Mouse (Mus musculus): ENCODE results near the gene Ciao2a. TPM values are rescaled to one million over a fixed set of nuclear protein-coding genes. Genes with fewer than 3 reads are reported as not detected.

Gene Ciao2a
- total RNA-seq, 2 experiments from 2014 or later, result 39.9 to 43.3 TPM

DNA sequence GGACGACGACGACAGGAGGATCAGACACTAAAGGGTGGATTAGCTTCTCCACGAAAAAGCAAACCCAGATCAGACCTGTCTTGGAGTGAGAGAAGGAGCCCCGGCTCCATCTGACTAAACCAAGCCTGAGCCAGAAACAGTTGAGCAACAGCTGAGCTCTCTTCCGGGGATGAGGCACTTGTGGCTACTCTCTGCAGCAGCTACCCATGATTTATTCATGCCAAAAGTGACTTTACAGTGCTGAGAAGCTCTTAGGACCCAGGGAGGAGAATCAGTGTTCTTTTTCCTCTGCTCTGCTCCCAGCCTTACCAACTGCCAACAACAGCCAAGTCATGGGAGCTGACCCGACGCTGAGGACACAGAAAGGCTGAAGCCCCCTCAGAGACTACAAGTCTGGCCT is 9.5 kb upstream of the Ciao2a start:
- intact Hi-C loops (cut with DNase I), result no loop called here
- no peak for DNase-seq

DNA sequence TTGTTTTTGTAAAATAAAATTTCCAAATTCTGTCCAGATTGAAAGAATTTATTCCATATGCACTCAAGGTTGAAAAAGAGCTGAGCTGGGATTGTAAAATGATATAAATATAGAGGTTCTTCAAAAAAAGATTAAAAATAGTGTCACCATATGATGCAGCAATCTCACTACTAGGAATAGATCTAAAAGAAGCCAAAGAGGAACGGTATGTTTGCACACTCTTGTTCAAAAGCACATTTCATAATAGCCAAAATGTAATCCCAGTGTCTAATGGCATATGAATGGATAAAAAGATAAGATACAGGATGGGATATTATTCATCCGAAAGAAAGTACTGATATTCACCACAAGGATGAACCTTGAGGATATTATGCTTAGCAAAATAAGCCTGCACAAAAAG is 6.9 kb upstream of the Ciao2a start:
- intact Hi-C loops (cut with DNase I), result no loop called here
- DNase-seq, result no peak

DNA sequence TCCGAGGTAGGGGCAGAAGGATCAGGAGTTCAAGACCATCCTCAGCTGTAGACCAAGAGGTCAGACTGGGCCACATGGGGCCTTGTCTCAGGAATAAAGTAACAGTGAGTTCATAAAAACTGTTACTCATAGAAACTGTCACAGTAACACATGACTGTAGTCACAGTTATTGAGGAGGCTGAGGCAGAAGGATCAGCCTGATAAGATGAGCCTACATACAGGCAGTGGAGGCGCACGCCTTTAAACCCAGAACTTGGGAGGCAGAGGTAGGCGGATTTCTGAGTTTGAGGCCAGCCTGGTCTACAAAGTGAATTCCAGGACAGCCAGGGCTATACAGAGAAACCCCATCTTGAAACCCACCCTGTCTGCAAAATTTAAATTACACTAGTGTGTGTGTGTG is 6.3 kb upstream of the Ciao2a start:
- intact Hi-C loops (cut with DNase I), result no loop called here
- DNase-seq, result no peak

DNA sequence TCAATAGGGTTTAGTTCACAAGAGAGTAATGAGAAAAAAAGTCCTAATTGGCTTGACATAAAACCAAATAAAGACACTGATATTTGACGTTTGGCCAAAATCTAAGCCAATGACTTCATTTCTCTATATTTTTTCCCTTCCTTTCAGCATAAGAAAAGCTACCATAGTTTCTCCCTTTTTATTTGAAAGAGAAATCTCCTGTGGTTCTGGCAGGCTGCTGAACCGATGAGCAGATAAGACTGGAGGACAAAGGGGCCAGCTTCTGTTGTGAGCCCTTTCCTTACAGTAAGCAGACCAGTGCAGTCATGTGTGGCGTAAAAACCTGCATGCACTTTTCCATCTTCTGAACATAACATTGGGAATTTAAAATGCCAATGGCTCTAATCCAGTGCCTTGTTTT is 5.5 kb upstream of the Ciao2a start:
- intact Hi-C loops (cut with DNase I), result no loop called here
- DNase-seq, result no peak

DNA sequence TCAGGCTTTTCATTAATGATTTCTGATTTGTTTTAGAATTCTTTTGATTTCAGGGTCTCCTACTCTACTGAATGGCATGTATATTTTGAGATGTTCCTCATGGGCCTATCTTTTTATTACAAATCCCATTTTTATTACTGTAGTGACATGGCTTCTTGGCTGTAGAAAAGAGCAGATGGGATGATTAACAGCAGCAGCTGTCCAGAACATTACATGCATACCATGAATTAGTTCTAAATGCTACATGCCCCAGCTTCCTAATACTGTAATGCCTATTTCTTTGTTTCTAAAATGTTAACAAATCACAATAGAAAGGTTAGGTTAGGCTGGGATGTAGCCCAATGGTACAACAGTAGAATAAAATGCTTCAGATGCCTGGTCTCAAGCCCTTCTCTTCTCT is 5.0 kb upstream of the Ciao2a start:
- DNase-seq, result no peak
- intact Hi-C loops (cut with DNase I), result no loop called here

DNA sequence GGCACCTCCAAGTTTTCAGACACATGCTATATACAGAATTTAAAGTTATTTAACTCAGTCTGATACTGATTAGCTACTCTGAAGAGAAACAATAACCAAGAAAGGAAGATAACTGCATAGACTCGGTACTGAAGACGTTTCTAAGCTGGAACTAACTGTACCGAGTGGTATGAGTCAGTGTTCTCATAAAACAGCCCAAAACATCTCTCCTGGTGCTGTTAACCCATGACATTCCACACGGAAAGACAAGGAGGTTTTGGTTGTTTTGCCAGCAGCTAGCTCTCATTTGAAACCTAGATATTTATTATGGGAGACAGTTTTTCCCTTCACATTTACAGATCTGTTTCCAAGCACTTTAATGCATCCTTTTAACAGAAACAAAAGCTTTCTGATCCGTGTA is 2.8 kb upstream of the Ciao2a start:
- intact Hi-C loops (cut with DNase I), result no loop called here
- no peak for DNase-seq

DNA sequence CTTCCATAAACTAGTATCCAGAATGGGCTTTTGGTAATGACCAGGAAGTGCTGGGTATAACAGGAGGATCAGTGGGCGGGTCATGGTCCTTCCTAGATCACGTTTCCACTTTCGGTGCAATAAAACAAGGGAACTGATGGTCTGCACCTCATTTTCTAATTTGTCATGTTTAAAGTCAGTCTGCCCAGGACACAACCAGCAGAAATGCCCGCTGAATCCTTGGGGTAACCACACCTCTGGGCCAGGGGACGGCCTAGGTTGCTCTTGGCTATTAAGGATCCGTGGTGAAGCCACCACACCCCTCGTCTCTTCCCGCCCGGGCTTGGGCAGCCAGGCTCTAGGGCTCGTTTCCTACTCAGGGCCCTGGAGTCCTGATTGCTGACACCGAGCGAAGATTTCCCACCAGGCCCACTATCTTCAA is 2.3 kb upstream of the Ciao2a start:
- intact Hi-C loops (cut with DNase I), result no loop called here
- no peak for DNase-seq

DNA sequence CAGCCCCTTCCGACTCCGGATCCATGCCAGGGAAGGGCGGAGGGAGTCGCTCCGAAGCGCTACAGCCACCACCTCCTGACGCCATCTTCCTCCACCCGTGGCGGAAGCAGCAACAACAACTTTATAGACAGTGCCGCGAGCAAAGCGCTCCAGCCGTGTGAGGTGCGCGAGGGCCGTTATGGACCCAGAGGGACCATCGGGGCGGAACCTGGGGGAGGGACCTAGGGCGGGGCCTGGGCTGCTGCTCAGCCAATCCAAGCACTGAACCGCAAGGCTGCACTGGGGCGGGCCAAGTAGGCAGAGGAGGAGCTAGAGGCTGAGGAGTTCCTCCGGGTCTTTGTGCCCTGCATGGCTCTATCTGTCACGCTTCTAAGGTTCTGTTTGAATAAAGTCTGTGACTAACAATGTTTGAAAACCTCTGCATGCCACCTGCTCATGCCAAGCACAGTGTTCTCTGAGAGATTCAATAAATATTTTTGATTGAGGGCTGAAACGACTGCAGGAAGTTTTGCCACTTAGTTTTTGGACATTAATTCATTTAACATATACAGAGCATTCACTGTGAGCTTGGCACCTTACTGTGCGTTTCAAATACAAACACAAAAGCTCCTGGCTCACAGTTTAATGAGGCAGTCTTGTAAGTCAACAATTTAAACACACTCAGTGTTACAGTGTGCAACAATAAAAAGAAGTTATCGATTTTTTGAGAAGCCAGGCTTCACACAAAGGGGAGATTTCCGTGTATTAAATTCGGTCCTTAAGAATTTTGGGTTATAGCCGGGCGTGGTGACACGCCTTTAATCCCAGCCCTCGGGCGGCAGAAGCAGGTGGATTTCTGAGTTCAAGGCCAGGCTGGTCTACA is 1.5 kb upstream of the Ciao2a start:
- intact Hi-C loops (cut with DNase I), result no loop called here
- peak; percentile 96 to 98 for DNase-seq

DNA sequence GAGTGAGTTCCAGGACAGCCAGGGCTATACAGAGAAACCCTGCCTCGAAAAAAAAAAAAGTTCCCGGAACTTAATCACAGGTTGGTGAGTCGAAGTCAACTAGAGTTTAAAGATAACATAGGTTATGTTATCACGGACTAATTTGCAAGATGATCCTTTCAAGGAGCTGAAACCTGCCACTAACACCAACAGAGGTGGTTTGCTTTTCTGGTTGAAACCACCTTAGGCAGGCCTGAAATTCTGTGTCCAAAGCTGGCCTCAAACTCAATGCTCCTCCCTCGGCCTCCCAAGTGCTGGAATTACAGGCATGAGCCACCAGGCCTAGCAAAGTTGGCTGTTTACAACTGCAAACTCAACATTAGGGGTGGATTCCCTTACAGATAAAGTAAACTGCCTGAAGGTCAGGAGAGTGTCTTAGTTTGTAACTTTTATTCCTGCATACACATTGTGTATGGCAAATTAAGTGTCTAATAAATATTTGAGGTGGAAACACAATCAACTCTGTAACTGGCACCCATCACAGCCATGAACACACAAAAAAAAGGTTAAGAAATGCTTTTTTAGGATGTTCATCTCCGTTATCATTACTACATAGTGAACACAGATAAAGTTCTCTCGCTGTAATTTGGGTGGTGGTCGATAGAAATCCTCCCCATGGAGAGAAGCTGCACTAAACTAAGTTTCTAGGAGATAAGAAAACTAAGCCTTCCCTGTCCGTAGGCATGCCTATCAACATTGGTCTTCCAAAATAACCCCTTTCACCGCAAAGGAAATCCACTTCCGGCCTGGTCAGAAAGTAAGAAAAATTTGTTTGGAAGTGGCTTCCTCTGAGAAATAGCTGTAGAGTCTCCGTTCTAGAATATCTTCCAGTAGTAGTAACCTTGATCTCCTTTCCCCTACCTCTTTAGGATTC is 612 bp upstream of the Ciao2a start:
- intact Hi-C loops (cut with DNase I), result no loop called here
- no peak for DNase-seq

DNA sequence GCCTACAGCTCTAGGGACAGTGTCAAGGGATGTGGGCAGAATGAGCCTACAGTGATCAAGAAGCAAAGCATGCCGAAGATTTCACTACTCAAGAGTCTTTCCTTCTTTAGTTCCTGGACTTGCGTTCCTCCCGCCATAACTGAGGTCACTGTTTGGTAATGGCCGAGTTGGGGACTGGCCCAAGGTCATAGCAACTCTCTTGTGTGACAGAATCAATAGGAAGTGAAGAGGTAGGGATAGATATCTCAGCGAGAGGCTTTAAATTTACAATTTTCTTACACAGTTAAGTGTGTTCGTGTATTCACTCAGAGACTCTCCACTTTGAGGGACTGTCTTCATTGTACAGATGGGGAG is 759 bp downstream of the Ciao2a start:
- intact Hi-C loops (cut with DNase I), result no loop called here
- DNase-seq, result no peak

DNA sequence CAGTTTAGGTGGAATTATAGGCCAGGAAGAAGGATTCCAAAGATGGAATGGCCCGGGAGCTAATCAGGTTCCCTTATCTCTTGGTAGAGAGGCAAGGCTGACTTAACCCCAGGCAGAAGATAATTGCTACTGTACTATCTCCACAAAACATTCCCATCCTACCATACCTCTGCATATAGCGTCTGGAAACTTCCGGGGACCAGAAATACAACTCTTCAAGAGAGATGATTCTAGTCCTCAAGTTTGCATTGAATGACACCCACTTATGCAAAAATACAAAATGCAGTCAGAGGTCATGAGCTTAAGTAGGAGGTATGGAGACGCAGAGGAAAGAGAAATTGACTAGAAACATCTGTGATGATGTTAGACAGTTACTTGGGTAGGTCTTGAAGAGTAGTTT is 1.5 kb downstream of the Ciao2a start:
- intact Hi-C loops (cut with DNase I), result no loop called here
- no peak for DNase-seq

DNA sequence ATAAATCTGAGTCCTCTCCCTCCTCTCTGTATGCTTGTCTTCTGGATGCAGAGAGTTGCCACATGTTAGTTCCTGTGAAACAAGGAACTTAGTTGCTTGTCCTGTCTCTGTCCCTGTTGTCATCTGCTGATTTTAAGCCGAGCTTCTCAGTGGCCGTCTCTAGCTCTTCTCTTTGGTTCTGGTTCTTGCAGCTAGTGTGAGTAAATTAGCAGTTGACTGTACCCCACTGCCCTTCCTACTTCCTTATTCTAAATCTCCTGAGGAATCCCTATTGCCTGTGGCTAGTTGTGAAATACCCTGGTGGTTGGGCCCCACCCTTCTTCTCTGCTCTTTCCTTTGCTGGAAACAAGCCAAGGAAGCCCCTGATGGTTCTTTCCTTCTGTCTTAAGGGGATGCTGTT is 5.1 kb downstream of the Ciao2a start:
- DNase-seq, result no peak
- intact Hi-C loops (cut with DNase I), result loop anchor here (10.0 kb wide), 1 partner anchor 373 kb away; no protein-coding TSS in a partner anchor

DNA sequence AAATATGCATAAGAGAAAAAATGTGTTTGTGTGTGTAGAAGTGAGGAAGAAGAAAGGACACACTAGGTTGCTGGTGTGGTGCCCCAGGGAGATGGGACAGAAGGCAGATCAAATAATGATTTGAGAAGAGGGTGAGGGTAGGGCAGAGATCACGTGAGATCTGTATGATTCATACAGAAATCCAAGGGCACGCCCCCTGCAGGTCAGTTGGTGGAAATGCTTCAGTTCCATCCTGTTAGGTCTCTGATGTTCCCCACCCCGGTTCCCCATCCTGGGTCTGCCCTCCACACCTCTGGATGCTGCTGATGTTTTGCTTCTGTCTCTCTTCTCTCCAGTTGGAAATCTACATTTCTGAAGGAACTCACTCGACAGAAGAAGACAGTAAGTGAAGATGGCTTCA is 9.6 kb downstream of the Ciao2a start:
- intact Hi-C loops (cut with DNase I), result loop anchor here (10.0 kb wide), 1 partner anchor 369 kb away; no protein-coding TSS in a partner anchor

DNA sequence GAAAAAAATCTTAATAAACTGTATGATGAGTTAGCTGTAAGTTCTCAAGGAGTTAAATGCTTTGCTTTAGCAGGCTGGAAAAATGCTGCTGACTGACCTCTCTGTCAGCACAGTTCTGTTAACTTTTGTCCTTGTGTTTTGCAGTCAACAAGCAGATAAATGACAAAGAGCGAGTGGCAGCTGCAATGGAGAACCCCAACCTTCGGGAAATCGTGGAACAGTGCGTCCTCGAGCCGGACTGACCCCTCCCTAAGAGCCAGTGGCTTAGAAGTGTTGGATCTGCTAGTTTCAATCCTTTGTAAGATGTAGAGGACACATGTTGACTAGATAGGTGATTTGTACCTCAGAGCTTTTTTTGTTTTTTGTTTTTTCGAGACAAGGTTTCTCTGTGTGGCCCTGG is 11.8 kb downstream of the Ciao2a start:
- intact Hi-C loops (cut with DNase I), result loop anchor here (10.0 kb wide), 1 partner anchor 367 kb away; no protein-coding TSS in a partner anchor
- no peak for DNase-seq

More for the DNA sequence above, 9.6 kb downstream of the Ciao2a start:
- DNase-seq, result no peak

DNA sequence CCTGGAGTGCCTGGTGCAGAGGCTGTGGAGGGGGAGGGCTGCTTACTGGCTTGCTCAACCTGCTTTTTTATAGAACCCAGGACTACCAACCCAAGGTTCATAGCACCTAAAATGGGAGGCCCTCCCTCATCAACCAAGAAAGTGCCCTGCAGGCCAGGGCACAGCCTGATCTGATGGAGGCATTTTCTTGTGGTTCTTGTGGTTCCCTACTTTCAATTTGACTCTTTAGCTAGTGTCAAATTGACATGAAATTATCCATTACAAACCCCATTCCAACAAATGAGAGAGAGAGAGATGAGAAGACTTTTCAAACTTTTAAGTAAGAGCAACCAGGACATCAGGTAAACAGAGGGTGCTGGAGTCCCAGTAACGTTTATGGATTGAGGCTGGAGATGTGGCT is 15.9 kb downstream of the Ciao2a start:
- intact Hi-C loops (cut with DNase I), result loop anchor here (10.0 kb wide), 2 partner anchors 243 to 303 kb away; no protein-coding TSS in a partner anchor

DNA sequence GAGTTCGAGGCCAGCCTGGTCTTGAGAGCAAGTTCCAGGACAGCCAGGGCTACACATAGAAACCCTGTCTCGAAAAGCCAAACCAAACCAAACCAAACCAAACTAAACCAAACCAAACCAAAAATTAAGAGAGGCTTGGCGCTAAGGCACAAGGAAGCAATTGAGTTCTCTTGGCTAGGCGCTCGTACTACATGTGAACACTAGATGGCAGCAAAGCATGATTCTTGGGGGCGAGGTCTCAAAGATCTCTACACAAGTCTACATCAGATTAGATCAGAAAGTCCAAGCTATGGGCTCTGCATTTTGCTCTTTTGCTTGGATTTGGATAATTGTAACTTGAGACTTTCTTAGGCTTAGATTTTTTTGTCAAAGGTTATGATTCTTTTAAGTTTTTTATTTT is 17.8 kb downstream of the Ciao2a start:
- intact Hi-C loops (cut with DNase I), result loop anchor here (10.0 kb wide), 2 partner anchors 241 to 301 kb away; no protein-coding TSS in a partner anchor

More for the DNA sequence above, 15.9 kb downstream of the Ciao2a start:
- no peak for DNase-seq

DNA sequence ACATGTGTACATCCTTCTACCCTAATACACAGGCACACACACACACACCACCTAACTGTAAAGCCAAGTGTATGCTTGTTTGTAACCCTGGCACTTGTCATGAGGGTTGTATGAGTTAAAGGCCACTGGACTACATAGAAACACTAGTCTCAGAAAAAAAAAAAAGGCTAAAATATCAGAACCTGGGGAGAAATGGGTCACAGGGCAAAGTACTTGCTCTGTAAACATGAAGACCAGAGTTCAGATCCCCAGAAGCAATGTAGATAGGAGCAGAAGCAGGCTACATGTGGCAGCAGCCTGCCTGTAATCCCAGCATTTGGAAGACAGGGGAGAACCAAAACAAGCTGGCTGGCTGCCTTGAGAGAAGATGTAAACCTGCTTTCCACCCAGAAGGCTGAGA is 19.7 kb downstream of the Ciao2a start:
- DNase-seq, result no peak
- intact Hi-C loops (cut with DNase I), result loop anchor here (10.0 kb wide), 2 partner anchors 239 to 299 kb away; no protein-coding TSS in a partner anchor

More for the DNA sequence above, 17.8 kb downstream of the Ciao2a start:
- DNase-seq, result peak in 1 of 2 experiments; percentile 54

DNA sequence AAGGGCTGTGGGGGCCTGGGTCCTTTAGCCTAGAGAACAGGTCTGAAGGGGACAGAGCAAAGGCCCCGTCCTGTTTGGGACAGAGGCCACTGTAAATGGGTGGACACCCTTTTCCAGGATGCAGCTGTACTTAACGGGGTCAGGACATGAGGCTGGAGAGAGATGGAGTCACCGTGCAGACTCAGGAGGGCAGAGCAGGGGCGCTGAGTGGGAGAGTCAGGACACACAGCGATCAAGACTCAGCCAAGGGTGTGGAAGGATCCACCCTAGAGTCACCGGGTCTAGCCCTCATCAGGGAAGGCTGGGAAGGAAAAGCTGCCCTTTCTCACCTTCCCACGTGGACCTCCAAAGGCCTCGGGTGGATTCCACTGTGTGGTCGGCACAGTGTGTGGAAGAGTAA is 25.6 kb downstream of the Ciao2a start:
- intact Hi-C loops (cut with DNase I), result no loop called here
- DNase-seq, result no peak

DNA sequence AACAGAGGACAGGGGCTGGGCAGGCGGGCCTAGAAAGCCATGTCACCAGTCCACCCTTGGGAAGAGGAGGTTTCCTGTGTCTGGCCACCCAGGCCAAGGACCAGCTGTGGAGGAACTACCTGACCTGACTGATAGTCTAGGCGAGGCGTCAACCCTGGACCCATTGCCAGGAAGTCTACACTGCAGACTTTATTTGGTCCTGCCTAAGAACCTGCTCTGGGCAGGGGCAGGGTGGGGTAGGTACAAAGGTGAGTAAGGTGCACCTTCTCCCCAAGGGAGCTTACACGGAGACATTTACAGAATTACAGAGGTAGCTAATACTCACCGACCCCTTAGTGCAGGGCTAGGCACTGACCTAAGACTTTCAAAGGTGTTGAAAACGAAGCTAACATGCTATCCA is 27.2 kb downstream of the Ciao2a start:
- intact Hi-C loops (cut with DNase I), result no loop called here
- no peak for DNase-seq

DNA sequence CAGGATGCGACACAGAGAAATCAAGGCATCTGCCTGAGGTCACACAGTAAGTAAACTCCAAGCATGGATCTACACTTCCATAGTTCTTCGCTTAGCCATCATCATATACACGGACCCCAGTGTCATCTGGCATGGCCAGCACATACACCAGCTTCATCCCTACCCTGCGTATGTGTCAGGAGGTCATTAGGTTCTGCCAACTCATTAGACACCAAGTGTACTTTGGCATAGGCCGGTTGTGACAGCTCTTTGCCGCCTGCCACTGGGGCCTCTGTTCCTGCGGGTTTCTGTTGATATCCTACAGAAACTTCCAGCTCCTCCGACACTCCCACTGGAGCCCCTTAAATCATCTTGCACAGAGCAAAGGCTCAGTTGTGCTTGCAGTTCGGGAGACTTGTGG is 27.6 kb downstream of the Ciao2a start:
- DNase-seq, result no peak
- intact Hi-C loops (cut with DNase I), result no loop called here

DNA sequence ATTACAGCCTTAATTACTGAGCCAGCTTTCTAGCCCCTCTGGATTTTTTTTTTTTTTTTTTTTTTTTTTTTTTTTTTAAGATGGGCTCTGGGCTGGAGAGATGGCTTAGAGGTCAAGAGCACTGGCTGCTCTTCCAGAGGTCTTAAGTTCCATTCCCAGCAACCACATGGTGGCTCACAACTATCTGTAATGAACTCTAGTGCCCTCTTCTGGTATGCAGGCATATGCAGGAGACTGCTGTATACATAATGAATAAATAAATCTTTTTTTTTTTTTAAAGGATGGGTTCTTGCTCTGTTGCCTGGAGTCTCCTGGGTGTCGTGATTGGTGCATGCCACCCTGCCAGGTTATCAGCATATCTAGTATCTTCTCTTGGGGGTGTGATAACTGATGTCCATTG is 29.1 kb downstream of the Ciao2a start:
- no peak for DNase-seq
- intact Hi-C loops (cut with DNase I), result loop anchor here (5.0 kb wide), 3 partner anchors 87 to 127 kb away; no protein-coding TSS in a partner anchor

All from gastrocnemius, postnatal 36 days (tissue).